Mouse (Mus musculus) forebrain, embryonic 16.5 days (tissue): ENCODE results near the gene Trim72. TPM values are rescaled to one million over a fixed set of nuclear protein-coding genes. Genes with fewer than 3 reads are reported as not detected.
"Not testable (repeated sequence)": the region's sequence is repeated elsewhere in the genome, so short reads cannot be mapped to it uniquely, and the experiment has no call there.

Experiments used
- ATAC-seq: fragments of 200-750 bp; cut with Nextera tagmentation; 2 replicates; pipeline ENCODE4 v1.8.0; 2017; ENCODE audit warnings: mild to moderate bottlenecking, moderate library complexity
- H3K27ac ChIP-seq: fragments of 300-500 bp; sonication (generic); 2 replicates; pipeline ENCODE4 v1.5.1; 2014; ENCODE audit warnings: low read length, control low read depth
- H3K27me3 ChIP-seq: fragments of 300-500 bp; sonication (generic); replicated peaks from 2 replicates; pipeline ENCODE4 v1.6.1; 2014; ENCODE audit warnings: low read length; ENCODE audit not compliant: control insufficient read depth, insufficient read depth
- H3K36me3 ChIP-seq: fragments of 300-500 bp; sonication (generic); 2 replicates; pipeline ENCODE4 v1.6.1; 2014; ENCODE audit not compliant: control insufficient read depth, insufficient read depth
- H3K4me1 ChIP-seq: fragments of 300-500 bp; sonication (generic); replicated peaks from 2 replicates; pipeline ENCODE4 v1.6.1; 2014; ENCODE audit warnings: low read length; ENCODE audit not compliant: control insufficient read depth, insufficient read depth
- H3K4me2 ChIP-seq: fragments of 300-500 bp; sonication (generic); 2 replicates; pipeline ENCODE4 v1.6.1; 2014; ENCODE audit warnings: mild to moderate bottlenecking, low read length, control low read depth
- H3K4me3 ChIP-seq: fragments of 300-500 bp; sonication (generic); replicated peaks from 2 replicates; pipeline ENCODE4 v1.5.1; 2014; ENCODE audit warnings: mild to moderate bottlenecking, low read length, control low read depth
- H3K9ac ChIP-seq: fragments of 300-500 bp; sonication (generic); replicated peaks from 2 replicates; pipeline ENCODE4 v1.6.1; 2014; ENCODE audit warnings: low read depth, low read length, control low read depth
- H3K9me3 ChIP-seq: fragments of 300-500 bp; sonication (generic); 2 replicates; pipeline ENCODE4 v1.6.1; 2016; ENCODE audit warnings: low read length; ENCODE audit not compliant: control insufficient read depth
- WGBS: fragments of 180-500 bp; shearing (Covaris S2); extraction: QIAGEN DNeasy Blood & Tissue Kit; methylation state at CpG from one replicate; pipeline ENCODE4 v1.1.7; 2014; 5-methylcytosine and 5-hydroxymethylcytosine counted together
- polyA plus RNA-seq: library from polyadenylated mRNA; unstranded; fragments of >200 nt; fragmentation: Nextera tagmentation; extraction: Ambion mirVana; gene quantifications from 2 replicates; pipeline ENCODE4 v1.2.1, GENCODE M21; 2015

Trim72 gene
- polyA plus RNA-seq, 1 experiment from 2014 or later: not detected

DNA sequence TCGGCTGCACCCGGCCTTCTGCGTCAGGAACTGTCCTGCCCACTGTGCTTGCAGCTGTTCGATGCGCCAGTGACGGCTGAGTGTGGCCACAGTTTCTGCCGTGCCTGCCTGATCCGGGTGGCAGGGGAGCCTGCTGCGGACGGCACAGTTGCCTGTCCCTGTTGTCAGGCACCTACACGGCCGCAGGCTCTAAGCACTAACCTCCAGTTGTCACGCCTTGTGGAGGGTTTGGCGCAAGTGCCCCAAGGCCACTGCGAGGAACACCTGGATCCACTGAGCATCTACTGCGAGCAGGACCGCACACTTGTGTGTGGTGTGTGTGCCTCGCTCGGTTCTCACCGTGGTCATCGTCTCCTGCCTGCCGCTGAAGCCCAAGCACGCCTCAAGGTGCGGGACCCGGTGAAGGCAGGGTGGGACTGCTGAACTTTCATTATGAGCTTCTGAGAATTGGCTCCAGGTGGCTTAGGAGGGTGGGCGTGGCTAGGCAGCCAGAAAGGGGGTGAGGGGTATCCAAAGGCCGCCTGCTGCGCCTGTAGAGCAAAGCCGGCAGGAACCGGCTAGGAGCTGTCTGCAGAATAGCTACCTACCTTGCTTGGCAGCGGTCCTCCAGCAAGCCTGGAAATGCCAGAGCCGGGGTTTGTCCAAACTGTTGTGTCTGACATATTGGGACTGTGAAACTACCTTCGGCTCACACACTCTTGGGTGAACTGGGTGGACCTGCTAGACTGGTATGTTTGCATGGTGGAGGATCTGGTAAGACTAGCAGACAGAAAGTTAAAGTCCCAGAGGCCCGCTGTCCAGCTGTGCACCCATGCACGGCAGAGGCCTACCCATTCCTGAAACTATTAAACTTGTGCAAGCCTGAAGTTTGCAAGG, 976 bp downstream of the Trim72 start:
- H3K4me1 ChIP-seq: no peaks in the 10 kb centered on the region
- 26% methylated on average over 35 of the region's 35 CpGs for WGBS
- no peaks in the 10 kb centered on the region for H3K36me3 ChIP-seq
- no peak overlapping the region for H3K9ac ChIP-seq
- no peaks in the 10 kb centered on the region for H3K9me3 ChIP-seq
- H3K27me3 ChIP-seq: peaks cover 8% of the 10 kb centered on the region
- no peak overlapping the region for H3K4me3 ChIP-seq
- ATAC-seq: no peak
- H3K4me2 ChIP-seq: no peak overlapping the region
- no peak overlapping the region for H3K27ac ChIP-seq

DNA sequence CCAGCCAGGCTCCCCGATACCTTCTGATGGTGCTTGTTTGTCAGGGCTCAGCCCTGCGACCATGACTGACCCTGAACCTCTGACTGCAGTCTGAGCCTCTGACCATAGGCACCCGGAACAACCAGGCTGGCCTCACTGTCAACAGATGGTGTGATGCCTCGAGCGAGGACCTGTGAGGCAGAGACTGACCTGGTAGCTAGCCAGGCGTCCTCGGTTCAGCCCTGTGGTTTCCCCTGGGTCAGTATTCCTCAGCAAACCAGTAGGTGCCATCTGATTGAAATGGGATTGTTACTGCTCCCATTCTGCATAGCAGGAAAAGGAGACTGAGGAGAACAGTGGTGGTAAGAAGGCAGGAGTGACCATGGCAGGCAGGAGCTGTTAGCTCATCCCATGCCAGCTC, 2.4 kb downstream of the Trim72 start:
- no peak overlapping the region for H3K9ac ChIP-seq
- 77% methylated on average over 7 of the region's 7 CpGs for WGBS
- no peak overlapping the region for H3K4me2 ChIP-seq
- no peaks in the 10 kb centered on the region for H3K9me3 ChIP-seq
- no peak for ATAC-seq
- peaks cover 8% of the 10 kb centered on the region for H3K27me3 ChIP-seq
- H3K4me3 ChIP-seq: no peak overlapping the region
- no peak overlapping the region for H3K27ac ChIP-seq
- no peaks in the 10 kb centered on the region for H3K4me1 ChIP-seq
- no peaks in the 10 kb centered on the region for H3K36me3 ChIP-seq

DNA sequence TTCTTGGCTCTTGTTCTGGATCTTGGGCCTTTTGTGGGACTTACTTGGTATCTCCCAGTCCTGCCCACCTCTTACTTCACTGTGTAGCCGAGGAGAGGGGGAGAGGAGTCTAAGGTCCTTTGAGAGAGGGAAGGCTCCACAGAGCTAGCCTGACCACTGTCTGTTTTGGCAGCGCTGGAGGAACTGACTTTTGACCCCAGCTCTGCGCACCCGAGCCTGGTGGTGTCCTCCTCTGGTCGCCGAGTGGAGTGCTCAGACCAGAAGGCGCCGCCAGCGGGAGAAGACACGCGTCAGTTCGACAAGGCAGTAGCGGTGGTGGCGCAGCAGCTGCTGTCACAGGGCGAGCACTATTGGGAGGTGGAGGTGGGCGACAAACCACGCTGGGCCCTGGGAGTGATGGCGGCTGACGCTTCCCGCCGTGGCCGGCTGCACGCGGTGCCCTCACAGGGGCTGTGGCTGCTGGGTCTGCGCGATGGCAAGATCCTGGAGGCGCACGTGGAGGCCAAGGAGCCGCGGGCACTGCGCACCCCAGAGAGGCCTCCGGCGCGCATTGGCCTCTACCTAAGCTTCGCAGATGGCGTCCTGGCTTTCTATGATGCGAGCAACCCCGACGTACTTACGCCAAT, 6.1 kb downstream of the Trim72 start:
- no peak for ATAC-seq
- Histone ChIP-seq H3K27me3 (peaks cover 7% of the 10 kb centered on the region), H3K4me2 (no peak overlapping the region), H3K36me3 (no peaks in the 10 kb centered on the region), H3K4me1 (no peaks in the 10 kb centered on the region), H3K9me3 (no peaks in the 10 kb centered on the region), H3K4me3 (no peak overlapping the region), H3K9ac (no peak overlapping the region), H3K27ac (no peak overlapping the region)
- WGBS: 60% methylated on average over 40 of the region's 40 CpGs

DNA sequence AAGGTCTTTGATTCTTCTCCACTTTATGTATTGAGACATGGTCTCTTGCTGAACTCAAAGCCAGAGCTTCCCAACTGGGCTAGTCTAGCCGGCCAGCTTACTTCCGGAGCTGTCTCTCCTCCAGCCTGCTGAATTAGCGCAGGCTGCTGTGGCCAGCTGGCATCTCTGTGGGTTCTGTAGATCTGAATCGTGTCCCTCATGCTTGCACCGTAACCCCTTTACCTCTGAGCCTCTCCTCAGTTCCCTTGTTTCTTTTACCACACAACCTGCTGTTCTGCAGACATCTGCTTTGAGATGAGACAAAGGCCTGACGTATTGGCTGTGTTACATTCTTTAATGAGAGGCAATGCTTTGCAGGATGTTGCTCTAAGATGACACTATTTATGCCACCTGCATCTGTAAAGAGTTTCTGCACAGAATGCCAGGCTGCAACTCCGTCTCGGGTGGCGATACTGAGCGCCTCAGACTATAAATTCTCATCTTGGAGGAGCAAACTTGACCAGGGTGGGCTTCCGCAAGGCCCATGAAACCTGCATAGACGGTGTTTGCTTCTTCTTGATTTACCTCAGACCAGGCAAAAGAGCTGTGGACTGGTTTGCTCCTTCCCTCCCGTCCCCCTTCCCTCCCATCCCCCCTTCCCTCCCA, 8.5 kb downstream of the Trim72 start:
- no peak for ATAC-seq

DNA sequence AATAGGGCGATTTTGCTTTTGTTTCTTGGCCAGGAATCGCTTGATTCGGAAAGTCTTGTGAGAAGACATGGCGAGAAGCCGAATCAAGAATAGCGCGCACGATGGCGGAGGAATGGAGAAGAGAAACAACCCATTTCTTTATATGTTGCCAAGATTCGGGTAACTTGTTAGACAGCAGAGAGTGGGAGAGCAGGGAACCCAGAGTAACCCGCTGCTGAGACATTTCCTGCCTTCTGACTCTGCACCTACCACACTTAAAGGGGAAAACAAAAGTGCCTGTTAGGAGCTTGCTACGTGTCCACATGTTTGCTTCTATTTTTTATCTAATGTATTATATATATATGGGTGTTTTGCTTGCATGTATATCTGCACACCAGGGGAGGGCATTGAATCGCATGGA, 9.4 kb downstream of the Trim72 start:
- no peaks in the 10 kb centered on the region for H3K9me3 ChIP-seq
- no peak overlapping the region for H3K4me3 ChIP-seq
- no peaks in the 10 kb centered on the region for H3K36me3 ChIP-seq
- no peaks in the 10 kb centered on the region for H3K4me1 ChIP-seq
- H3K4me2 ChIP-seq: no peak overlapping the region
- no peak overlapping the region for H3K27ac ChIP-seq
- WGBS: 88% methylated on average over 13 of the region's 13 CpGs
- no peaks in the 10 kb centered on the region for H3K27me3 ChIP-seq
- H3K9ac ChIP-seq: no peak overlapping the region
- ATAC-seq: no peak

More for the DNA sequence above, 8.5 kb downstream of the Trim72 start:
- Histone ChIP-seq H3K9me3 (no peaks in the 10 kb centered on the region), H3K27me3 (no peaks in the 10 kb centered on the region), H3K36me3 (no peaks in the 10 kb centered on the region), H3K27ac (no peak overlapping the region), H3K9ac (no peak overlapping the region), H3K4me2 (no peak overlapping the region), H3K4me1 (no peaks in the 10 kb centered on the region), H3K4me3 (no peak overlapping the region)
- WGBS: 68% methylated on average over 13 of the region's 13 CpGs

DNA sequence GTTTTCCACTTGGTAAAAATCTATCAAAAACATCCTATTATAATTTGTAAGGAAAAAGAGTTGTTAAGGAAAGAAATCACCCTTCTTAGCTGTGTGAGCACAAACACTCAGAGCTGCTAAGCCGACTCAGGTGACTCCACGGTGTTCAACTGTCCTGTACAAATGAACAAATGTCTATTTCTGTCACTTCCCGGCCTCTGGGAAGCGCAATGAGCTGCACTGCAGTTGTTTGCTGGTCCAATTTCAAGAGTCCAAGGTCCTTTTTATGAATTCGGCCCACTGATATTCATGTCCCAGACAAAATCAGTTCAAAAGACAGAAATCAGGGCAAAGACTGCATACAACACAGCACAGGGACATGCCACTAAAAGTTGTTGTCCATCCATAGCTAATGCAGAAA, 12.4 kb downstream of the Trim72 start:
- not testable (repeated sequence) for H3K9ac ChIP-seq, H3K27me3 ChIP-seq, H3K9me3 ChIP-seq, H3K27ac ChIP-seq, H3K4me2 ChIP-seq, ATAC-seq, H3K4me1 ChIP-seq, H3K4me3 ChIP-seq, H3K36me3 ChIP-seq
- WGBS: 86% methylated on average over 5 of the region's 5 CpGs

DNA sequence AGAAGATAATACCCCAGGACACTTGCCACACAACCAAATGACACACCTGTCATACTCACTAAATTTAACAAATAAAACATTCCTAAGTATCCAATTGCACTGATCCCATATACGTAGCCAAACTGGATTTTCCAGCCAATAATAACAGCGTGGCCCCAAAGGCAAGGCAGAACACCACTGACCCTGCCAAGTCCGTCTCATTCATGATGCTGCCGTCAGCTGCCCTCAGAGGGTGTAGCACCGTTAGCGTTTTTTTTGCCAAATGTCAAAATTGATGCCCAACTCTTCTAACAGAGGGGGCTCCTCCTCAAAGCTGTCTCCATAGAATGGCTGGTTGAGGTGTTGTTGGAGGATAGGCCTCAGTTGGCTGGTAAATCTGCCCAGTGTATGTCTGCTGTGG, 12.9 kb downstream of the Trim72 start:
- Histone ChIP-seq H3K36me3 (no peaks in the 10 kb centered on the region), H3K4me3 (no peak overlapping the region), H3K4me1 (no peaks in the 10 kb centered on the region), H3K4me2 (no peak overlapping the region), H3K9me3 (no peaks in the 10 kb centered on the region), H3K27me3 (no peaks in the 10 kb centered on the region), H3K9ac (no peak overlapping the region), H3K27ac (no peak overlapping the region)
- 91% methylated on average over 6 of the region's 6 CpGs for WGBS
- no peak for ATAC-seq

DNA sequence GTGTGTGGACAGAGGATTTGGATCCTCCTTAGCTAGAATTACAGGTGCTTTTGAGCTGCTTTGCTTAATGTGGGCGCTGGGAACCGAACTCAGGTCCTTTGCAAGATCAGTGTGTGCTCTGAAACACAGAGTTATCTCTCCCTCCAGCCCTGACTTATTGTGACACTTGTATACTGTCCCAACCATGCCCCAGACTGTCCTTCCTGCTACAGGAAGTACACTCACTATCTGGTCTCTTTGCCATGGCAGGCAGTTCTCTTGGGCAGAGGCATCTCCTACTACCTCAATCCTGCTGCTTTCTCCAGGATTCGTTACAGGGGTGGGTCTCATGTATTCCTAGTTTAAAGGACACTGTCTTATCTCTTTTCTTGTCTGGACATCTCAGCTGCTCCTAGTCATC, 14.5 kb downstream of the Trim72 start:
- Histone ChIP-seq H3K4me1 (no peaks in the 10 kb centered on the region), H3K36me3 (no peaks in the 10 kb centered on the region), H3K27ac (no peak overlapping the region), H3K4me3 (no peak overlapping the region), H3K9me3 (no peaks in the 10 kb centered on the region), H3K9ac (no peak overlapping the region), H3K4me2 (no peak overlapping the region), H3K27me3 (no peaks in the 10 kb centered on the region)
- ATAC-seq: no peak
- WGBS: 94% methylated on average over 3 of the region's 3 CpGs

DNA sequence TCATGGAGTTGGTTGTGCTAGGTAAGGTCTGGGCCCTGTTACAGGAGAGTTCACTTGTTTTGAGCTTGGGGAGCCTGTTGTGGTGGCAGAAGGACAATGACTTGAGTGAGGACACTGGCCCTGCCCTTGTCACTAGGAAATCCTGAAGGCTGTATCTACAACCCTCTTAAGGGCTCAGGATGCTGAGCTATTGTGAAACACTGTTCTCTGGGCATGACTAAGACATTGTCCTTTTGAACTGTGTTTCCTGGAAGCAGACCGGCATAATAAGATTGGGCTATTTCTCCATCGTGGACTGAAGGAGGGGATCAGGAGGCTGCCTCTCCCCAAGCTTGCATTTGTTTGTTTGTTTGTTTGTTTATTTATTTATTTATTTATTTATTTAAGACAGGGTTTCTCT, 15.4 kb downstream of the Trim72 start:
- no peak for ATAC-seq
- no peaks in the 10 kb centered on the region for H3K9me3 ChIP-seq
- 85% methylated on average over 2 of the region's 2 CpGs for WGBS

More for the DNA sequence above, 15.4 kb downstream of the Trim72 start:
- Histone ChIP-seq H3K36me3 (no peaks in the 10 kb centered on the region), H3K27ac (no peak overlapping the region), H3K4me3 (no peak overlapping the region), H3K9ac (no peak overlapping the region), H3K4me2 (no peak overlapping the region), H3K27me3 (no peaks in the 10 kb centered on the region), H3K4me1 (no peaks in the 10 kb centered on the region)
